Mouse (Mus musculus): ENCODE data around the gene Cks1b. TPM values are rescaled to one million over a fixed set of nuclear protein-coding genes. Genes with fewer than 3 reads are reported as not detected.

Gene Cks1b
- total and polyA plus RNA-seq, 3 experiments, result 173 to 270 (median 268) TPM

- Histone ChIP-seq H3K27me3 (replicated peaks) (no peaks in the 10 kb centered on the region), H3K4me3 (replicated peaks in 1 of 3; ENCODE audit: low read depth in 2 of 3, low read length in 2 of 3, poor library complexity in 1 of 3) (peak overlapping the region; percentile 62 to 78 (median 73)), H3K4me2 (ENCODE audit: insufficient read depth, low read depth, poor library complexity, severe bottlenecking) (peak overlapping the region; percentile 17), H3K4me1 (ENCODE audit: control insufficient read depth in 1 of 2, insufficient read depth in 2 of 2) (peaks cover 5 to 28% of the 10 kb centered on the region in 2 experiments; a peak in 2 of 4 replicates), H3K27ac (ENCODE audit: insufficient read depth, low read depth) (no peak overlapping the region), H3K36me3 (replicated peaks in 1 of 2; ENCODE audit: control insufficient read depth in 1 of 2, insufficient read depth in 1 of 2, low read length in 1 of 2) (peaks cover 0 to 23% of the 10 kb centered on the region in 2 experiments), H3K79me2 (replicated peaks; ENCODE audit: control insufficient read depth, extremely low read depth, insufficient read depth, poor library complexity, severe bottlenecking) (no peaks in the 10 kb centered on the region), H3K9ac (ENCODE audit: insufficient read depth, low read depth) (peak overlapping the region; percentile 48), H3K9me3 (replicated peaks; ENCODE audit: low read length) (peaks cover 3% of the 10 kb centered on the region)
- dilution Hi-C loops (cut with MboI; ENCODE audit: extremely low pct_ligation_motif_present, extremely low pct_unique_long_range_greater_than_20kb, low sequenced_read_pairs), result no loop called here
- in situ Hi-C loops (cut with MboI; ENCODE audit: low pct_ligation_motif_present, low pct_unique_long_range_greater_than_20kb, low sequenced_read_pairs), result no loop called here
- TF ChIP-seq KAT2A (IDR thresholded peaks at IDR 0.05; ENCODE audit: insufficient replicate concordance, low read length) (no peak), MAX (IDR thresholded peaks at IDR 0.05; ENCODE audit: low read length) (peak; percentile 40; the same call in 1 of the 2 replicates), CTCF (conservative IDR thresholded peaks at IDR 0.05 in 1 of 2, IDR thresholded peaks at IDR 0.05 in 1 of 2; ENCODE audit: low read depth in 2 of 2, low read length in 2 of 2) (no peak), GABPA (IDR thresholded peaks at IDR 0.05; ENCODE audit: insufficient replicate concordance, low read depth, low read length) (no peak; the same call in 1 of the 2 replicates), JUND (conservative IDR thresholded peaks at IDR 0.05; ENCODE audit: low read depth, low read length) (no peak), IRF4 (IDR thresholded peaks at IDR 0.05; ENCODE audit: low read depth, low read length) (no peak), CHD1 (IDR thresholded peaks at IDR 0.05; ENCODE audit: low read depth, low read length) (peak; percentile 82), ZC3H11A (IDR thresholded peaks at IDR 0.05; ENCODE audit: low read depth, low read length) (no peak), SMC3 (IDR thresholded peaks at IDR 0.05; ENCODE audit: low read depth, low read length) (no peak), POLR2AphosphoS2 (IDR thresholded peaks at IDR 0.05; ENCODE audit: low read depth, low read length) (no peak), MAFK (IDR thresholded peaks at IDR 0.05; ENCODE audit: insufficient replicate concordance, low read length) (no peak), TCF12 (IDR thresholded peaks at IDR 0.05; ENCODE audit: low read depth, low read length) (peak; percentile 48; the same call in 1 of the 2 replicates), PAX5 (IDR thresholded peaks at IDR 0.05; ENCODE audit: low read length) (no peak), E2F4 (IDR thresholded peaks at IDR 0.05; ENCODE audit: insufficient replicate concordance, low read depth, low read length) (no peak), RCOR1 (conservative IDR thresholded peaks at IDR 0.05; ENCODE audit: low read depth, low read length) (0 out of 2 replicates have a peak, but pooled peaks have one; percentile 28), EP300 (IDR thresholded peaks at IDR 0.05; ENCODE audit: low read length) (no peak), ZMIZ1 (IDR thresholded peaks at IDR 0.05; ENCODE audit: low read depth, low read length) (no peak), TBP (conservative IDR thresholded peaks at IDR 0.05; ENCODE audit: low read depth, low read length) (0 out of 2 replicates have a peak, but pooled peaks have one; percentile 52), MYC (IDR thresholded peaks at IDR 0.05; ENCODE audit: low read depth, low read length) (no peak), ZNF384 (IDR thresholded peaks at IDR 0.05; ENCODE audit: low read depth, low read length) (no peak), ELF1 (IDR thresholded peaks at IDR 0.05; ENCODE audit: low read depth, low read length) (no peak), USF1 (IDR thresholded peaks at IDR 0.05; ENCODE audit: low read depth, low read length) (no peak), NELFE (IDR thresholded peaks at IDR 0.05; ENCODE audit: low read depth, low read length) (peak; percentile 79), ZKSCAN1 (IDR thresholded peaks at IDR 0.05; ENCODE audit: borderline replicate concordance, low read depth, low read length) (no peak), SIN3A (IDR thresholded peaks at IDR 0.05; ENCODE audit: low read length) (peak; percentile 63; the same call in 1 of the 2 replicates), ETS1 (conservative IDR thresholded peaks at IDR 0.05; ENCODE audit: low read depth, low read length) (no peak), MXI1 (IDR thresholded peaks at IDR 0.05; ENCODE audit: low read depth, low read length) (peak; percentile 76), RAD21 (IDR thresholded peaks at IDR 0.05; ENCODE audit: low read depth, low read length) (no peak), POLR2A (IDR thresholded peaks at IDR 0.05; ENCODE audit: low read depth, low read length) (peak; percentile 67), UBTF (IDR thresholded peaks at IDR 0.05; ENCODE audit: low read depth, low read length) (no peak), JUN (IDR thresholded peaks at IDR 0.05; ENCODE audit: insufficient read depth, low read depth, low read length) (no peak), HCFC1 (IDR thresholded peaks at IDR 0.05; ENCODE audit: low read depth, low read length) (peak; percentile 38; the same call in 1 of the 2 replicates), MAZ (IDR thresholded peaks at IDR 0.05; ENCODE audit: low read depth, low read length) (0 out of 2 replicates have a peak, but pooled peaks have one; percentile 41), NRF1 (IDR thresholded peaks at IDR 0.05; ENCODE audit: low read depth, low read length) (0 out of 2 replicates have a peak, but pooled peaks have one; percentile 43), BHLHE40 (IDR thresholded peaks at IDR 0.05; ENCODE audit: low read depth, low read length) (no peak), CHD2 (IDR thresholded peaks at IDR 0.05; ENCODE audit: low read length) (no peak), USF2 (conservative IDR thresholded peaks at IDR 0.05; ENCODE audit: low read depth, low read length) (no peak), MEF2A (IDR thresholded peaks at IDR 0.05; ENCODE audit: borderline replicate concordance, low read depth, low read length) (no peak)
- peak; percentile 92 for DNase-seq (ENCODE audit: extremely low read depth)
These were observed 41.0 kb upstream of the Cks1b start for GRCm38 (mm10) chr3:89458965-89459807.

Data from CH12.LX (cell line).